Mouse (Mus musculus) adrenal gland, postnatal 14 days (tissue): ENCODE results near the gene Olfr1329. TPM values are rescaled to one million over a fixed set of nuclear protein-coding genes. Genes with fewer than 3 reads are reported as not detected.
"Not testable (repeated sequence)": the region's sequence is repeated elsewhere in the genome, so short reads cannot be mapped to it uniquely, and the experiment has no call there.

Experiments
- DNase-seq: peaks from one replicate; pipeline ENCODE4 v3.0.0; 2021; ENCODE audit warnings: mixed read lengths
- long read RNA-seq, 2 experiments: library from polyadenylated mRNA; stranded (forward); transcript quantifications; one replicate each; pipeline ENCODE4 v2.0.0; 2021
- total RNA-seq: library from RNA; stranded (reverse); gene quantifications from 2 replicates; pipeline ENCODE4 v1.2.3, GENCODE M21; 2021

The Olfr1329 gene
- not detected in 2 replicates for total RNA-seq
- long read RNA-seq, experiment 1, result 0 reads
- long read RNA-seq, experiment 2, result 0 reads

DNA sequence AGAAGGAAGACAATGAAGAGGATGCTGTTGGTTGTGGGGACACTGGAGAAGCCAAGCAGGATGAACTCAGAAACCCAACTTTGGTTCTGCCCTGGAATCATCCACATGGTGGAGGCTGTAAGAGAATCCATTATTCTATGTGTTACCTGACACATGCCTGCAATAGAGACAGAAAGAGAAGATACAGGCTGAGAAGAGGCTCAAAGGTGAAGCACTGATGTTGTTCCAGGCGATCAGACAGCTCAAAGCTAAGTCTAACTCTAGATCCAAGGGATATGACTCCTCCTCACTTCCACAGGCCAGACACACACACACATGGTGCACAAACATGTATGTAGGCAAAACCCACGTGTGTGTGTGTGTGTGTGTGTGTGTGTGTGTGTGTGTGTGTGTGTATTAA, at the start of gene Olfr1329:
Gene Olfr1329, minus strand, starts transcription at position 101 of the 400 bp plus-strand sequence.
- DNase-seq, result not testable (repeated sequence)

DNA sequence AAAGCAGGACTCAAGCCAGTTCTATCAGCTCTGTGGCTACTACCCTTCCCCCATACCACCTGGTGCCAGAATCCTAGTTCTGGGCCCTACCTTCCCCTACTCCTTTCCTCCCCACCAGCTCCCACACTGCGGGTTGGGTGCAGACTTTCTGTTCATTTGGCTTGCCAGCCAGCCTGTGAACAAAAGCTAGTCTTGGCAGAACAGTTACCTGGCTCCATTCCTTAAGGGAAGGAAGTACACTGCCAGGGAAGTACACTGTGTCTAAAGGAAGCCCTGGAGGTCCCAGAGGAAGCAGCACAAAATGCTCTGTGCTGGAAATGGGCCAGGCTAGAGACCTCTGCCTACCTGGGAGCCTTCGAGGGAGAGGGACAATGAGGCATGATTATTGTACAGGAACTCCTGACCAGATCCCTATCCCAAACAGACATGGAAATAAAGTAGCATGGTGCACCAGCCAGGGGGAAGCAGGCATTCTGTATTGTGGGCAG, 43.9 kb upstream of the Olfr1329 start, which contains the start of gene Lao1:
Gene Lao1, plus strand, starts transcription at position 438 of the 488 bp plus-strand sequence.
- peak; percentile 35 for DNase-seq

DNA sequence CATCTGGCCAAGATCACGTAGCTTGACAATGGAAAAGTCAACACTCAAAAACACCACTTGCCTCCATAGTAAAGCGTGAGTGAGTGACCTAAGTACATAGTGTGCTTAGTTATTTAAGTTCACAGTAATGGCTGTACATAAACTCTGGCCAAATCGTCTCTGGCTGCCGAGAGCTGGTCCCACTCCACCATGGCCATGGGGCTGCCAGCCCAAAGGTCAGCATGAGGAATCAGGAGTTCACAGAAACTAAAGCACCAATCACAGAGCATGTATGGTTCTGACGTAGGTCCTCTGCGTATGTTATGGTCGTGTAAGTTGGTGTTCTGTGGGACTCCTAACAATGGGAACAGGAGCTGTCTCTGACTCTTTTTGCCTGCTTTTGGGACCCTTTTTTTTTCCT, 41.5 kb upstream of the Olfr1329 start:
- no peak for DNase-seq

DNA sequence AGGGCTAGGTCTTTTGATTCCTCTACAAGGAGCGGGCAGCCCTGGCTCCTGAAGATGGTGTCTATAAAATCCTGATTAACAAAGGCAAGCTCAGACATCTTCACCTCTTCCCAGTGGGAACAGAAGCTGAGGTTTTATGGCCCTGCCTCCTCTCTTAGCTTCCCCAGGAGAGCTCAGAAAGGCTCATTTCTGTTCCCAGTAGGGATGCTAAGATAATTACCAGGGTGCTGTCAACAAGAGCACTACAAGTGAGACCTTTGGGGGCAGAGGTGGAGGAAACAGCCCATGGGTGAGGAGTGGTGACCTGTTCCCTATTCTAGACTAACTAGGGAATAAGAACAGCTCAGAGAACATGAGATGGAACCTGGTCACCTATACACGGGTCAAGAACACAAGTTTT, 21.2 kb upstream of the Olfr1329 start, which contains the start of gene Olfr1328:
Gene Olfr1328, minus strand, starts transcription at position 101 of the 400 bp plus-strand sequence.
- no peak for DNase-seq

DNA sequence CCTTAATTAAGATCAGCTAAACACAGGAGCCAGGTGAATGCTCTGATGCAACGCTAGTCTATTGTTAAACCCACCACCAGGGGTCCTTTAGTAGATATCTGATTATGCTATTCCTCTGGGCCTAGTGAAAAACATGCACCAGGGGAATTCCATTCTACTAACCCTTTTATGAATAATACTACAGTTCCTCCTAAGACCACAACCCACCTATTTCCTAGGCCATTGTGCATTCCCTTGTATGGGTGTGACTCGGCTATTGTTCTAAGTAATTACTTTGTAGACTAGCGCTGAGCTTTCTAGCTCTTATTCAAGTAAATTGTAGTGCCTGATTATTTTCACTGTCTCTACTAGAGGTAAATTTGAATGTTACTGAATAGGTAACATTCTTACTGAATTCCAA, 14.1 kb upstream of the Olfr1329 start:
- DNase-seq, result not testable (repeated sequence)

DNA sequence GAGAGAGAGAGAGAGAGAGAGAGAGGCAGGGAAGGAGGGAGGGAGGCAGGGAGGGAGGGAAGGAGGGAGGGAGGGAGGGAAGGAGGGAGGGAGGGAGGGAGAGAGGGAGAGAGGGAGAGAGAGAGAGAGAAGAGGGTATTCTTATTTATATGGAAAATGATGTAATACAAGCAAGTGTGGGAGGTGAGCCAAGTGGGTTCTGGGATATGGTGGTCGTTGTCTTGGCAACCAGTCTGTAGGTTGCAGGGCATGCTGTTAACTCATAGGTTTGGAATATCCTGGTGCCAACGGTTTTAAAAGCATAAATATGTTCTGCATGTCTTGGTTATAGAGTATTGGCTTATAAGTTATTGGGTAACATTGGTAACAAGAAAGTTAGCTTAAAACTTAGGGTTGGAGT, 15.3 kb downstream of the Olfr1329 start:
- no peak for DNase-seq

DNA sequence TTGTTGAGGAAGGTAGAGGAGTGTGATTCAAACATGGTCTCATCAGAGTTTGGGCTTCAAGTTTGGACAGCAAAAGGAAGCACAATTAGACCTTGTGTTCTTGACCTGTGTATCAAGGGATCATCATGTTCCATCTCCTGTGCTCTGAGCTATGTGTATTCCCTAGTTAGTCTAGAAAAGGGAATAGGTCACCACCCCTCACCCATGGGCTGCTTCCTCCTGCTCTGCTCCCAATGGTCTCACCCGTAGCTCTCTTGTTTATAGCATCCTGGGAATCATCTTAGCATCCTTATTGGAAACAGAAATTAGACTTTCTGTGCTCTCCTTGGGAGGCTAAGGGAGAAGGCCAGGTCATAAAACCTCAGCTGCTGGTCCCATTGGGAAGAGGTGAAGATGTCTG, 29.0 kb downstream of the Olfr1329 start, which contains the start of gene Olfr1330:
Gene Olfr1330, plus strand, starts transcription at position 301 of the 400 bp plus-strand sequence.
- no peak for DNase-seq

DNA sequence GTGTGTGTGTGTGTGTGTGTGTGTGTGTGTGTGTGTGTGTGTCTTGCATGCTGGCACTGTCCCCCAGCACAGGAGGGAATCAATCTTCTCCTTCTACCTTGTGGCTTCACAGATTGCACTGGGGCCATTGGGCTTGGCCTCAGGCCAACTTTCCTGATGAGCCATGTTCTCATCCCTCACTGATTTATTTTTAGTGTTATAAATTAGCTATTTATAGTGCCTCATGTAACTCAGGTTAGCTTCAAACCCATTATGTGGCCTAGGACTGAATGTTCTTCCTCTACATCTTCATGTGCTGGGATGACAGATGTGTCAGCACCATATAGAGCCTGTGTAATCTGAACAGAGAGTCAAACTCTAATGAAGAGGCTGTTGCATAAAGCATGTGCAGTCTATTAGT, 49.7 kb downstream of the Olfr1329 start:
- DNase-seq, result peak; percentile 7

Other genes starting within 250 kb of the Olfr1329 start
- gene Olfr1342, start 224.7 kb downstream of the Olfr1329 start, total RNA-seq, result not detected in 2 replicates
- not detected in 2 replicates for gene Olfr1341, start 213.9 kb downstream of the Olfr1329 start, total RNA-seq
- gene Olfr1340, start 197.3 kb downstream of the Olfr1329 start, total RNA-seq, result not detected in 2 replicates
- not detected in 2 replicates for gene Olfr1339, start 185.3 kb downstream of the Olfr1329 start, total RNA-seq
- gene Olfr1338, start 158.7 kb downstream of the Olfr1329 start, total RNA-seq, result not detected in 2 replicates
- gene Olfr1337, start 134.9 kb downstream of the Olfr1329 start, total RNA-seq, result not detected in 2 replicates
- not detected in 2 replicates for gene Olfr1335, start 107.5 kb downstream of the Olfr1329 start, total RNA-seq
- not detected in 2 replicates for gene Olfr1333, start 81.2 kb downstream of the Olfr1329 start, total RNA-seq
- gene Olfr1331, start 52.8 kb downstream of the Olfr1329 start, total RNA-seq, result not detected in 2 replicates
- not detected in 2 replicates for gene Olfr1330, start 28.9 kb downstream of the Olfr1329 start, total RNA-seq
- gene Olfr1328, start 21.1 kb upstream of the Olfr1329 start, total RNA-seq, result not detected in 2 replicates
- gene Lao1, start 44.1 kb upstream of the Olfr1329 start, total RNA-seq, result 0.33 and 0.60 TPM in 2 replicates
- gene Slc2a1, start 191.2 kb upstream of the Olfr1329 start, total RNA-seq, result 15.9 and 19.6 TPM in 2 replicates